Mouse (Mus musculus): ENCODE results near the gene Gm21083.
"Not testable (repeated sequence)": the region's sequence is repeated elsewhere in the genome, so short reads cannot be mapped to it uniquely, and the experiment has no call there.

Gm21083 gene

GRCm38 (mm10) chr5:15628136-15628535 lies 51.0 kb downstream of the Gm21083 start:
- not testable (repeated sequence) for DNase-seq (ENCODE audit: low spot score in 2 of 2)

GRCm38 (mm10) chr5:15630068-15630467 lies 52.9 kb downstream of the Gm21083 start:
- not testable (repeated sequence) for DNase-seq (ENCODE audit: low spot score in 2 of 2)
